Mouse (Mus musculus) heart, embryonic 16.5 days (tissue): ENCODE results near the gene Glra1. TPM values are rescaled to one million over a fixed set of nuclear protein-coding genes. Genes with fewer than 3 reads are reported as not detected.

Experiments
- ATAC-seq: fragments of 200-750 bp; cut with Nextera tagmentation; replicated peaks from 2 replicates; pipeline ENCODE4 v1.8.0; 2017; ENCODE audit warnings: moderate number of reproducible peaks; ENCODE audit not compliant: insufficient read depth, low FRiP score; ENCODE audit errors: extremely low read depth
- H3K27ac ChIP-seq: fragments of 300-500 bp; sonication (generic); 2 replicates; pipeline ENCODE4 v1.5.1; 2014; ENCODE audit warnings: mild to moderate bottlenecking, low read length, control low read depth, moderate library complexity
- H3K27me3 ChIP-seq: fragments of 300-500 bp; sonication (generic); 2 replicates; pipeline ENCODE4 v1.6.1; 2014; ENCODE audit warnings: low read length, mixed read lengths; ENCODE audit not compliant: control insufficient read depth, insufficient read depth
- H3K36me3 ChIP-seq: fragments of 300-500 bp; sonication (generic); 2 replicates; pipeline ENCODE4 v1.6.1; 2014; ENCODE audit not compliant: control insufficient read depth, insufficient read depth
- H3K4me1 ChIP-seq: fragments of 300-500 bp; sonication (generic); 2 replicates; pipeline ENCODE4 v1.6.1; 2014; ENCODE audit warnings: low read length, mixed read lengths; ENCODE audit not compliant: control insufficient read depth, insufficient read depth
- H3K4me2 ChIP-seq: fragments of 300-500 bp; sonication (generic); 2 replicates; pipeline ENCODE4 v1.6.1; 2014; ENCODE audit warnings: low read depth, mild to moderate bottlenecking, control low read depth, low read length
- H3K4me3 ChIP-seq: fragments of 300-500 bp; sonication (generic); 2 replicates; pipeline ENCODE4 v1.5.1; 2014; ENCODE audit warnings: mild to moderate bottlenecking, control low read depth, low read length
- H3K9ac ChIP-seq: fragments of 300-500 bp; sonication (generic); 2 replicates; pipeline ENCODE4 v1.6.1; 2014; ENCODE audit warnings: low read length, control low read depth
- H3K9me3 ChIP-seq: fragments of 300-500 bp; sonication (generic); replicated peaks from 2 replicates; pipeline ENCODE4 v1.6.1; 2016; ENCODE audit warnings: low read length; ENCODE audit not compliant: control insufficient read depth
- WGBS: fragments of 180-500 bp; shearing (Covaris S2); extraction: QIAGEN DNeasy Blood & Tissue Kit; methylation state at CpG from one replicate; pipeline ENCODE4 v1.1.7; 2014; 5-methylcytosine and 5-hydroxymethylcytosine counted together
- microRNA-seq: library from miRNA; unstranded; fragments of <30 nt; microRNA quantifications from one replicate; pipeline ENCODE4, GENCODE M21; 2017
- polyA plus RNA-seq: library from polyadenylated mRNA; unstranded; fragments of >200 nt; fragmentation: Nextera tagmentation; extraction: Ambion mirVana; gene quantifications from 2 replicates; pipeline ENCODE4 v1.2.1, GENCODE M21; 2015

The Glra1 gene
- polyA plus RNA-seq, 1 experiment from 2014 or later, result not detected

DNA sequence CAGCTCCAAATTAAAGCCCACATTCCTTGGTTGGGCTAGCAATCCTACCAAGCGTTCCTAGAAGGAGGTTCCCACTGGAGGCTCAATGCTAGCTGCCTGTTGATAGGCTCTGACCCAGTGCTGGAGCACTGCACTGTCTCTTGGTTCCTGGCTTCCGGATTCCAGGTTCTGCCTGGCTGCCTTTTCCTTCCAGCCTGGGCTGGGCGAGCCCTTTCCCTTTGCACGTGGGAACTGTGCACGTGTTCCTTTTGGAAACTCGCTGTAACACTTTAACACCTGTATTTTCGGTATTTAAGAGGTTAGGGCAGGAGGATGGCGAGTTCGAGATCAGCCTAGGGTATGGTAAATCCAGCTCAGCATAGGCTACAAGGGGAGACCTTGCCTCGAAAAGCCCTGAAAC lies 140.0 kb downstream of the Glra1 start:
- no peak for ATAC-seq
- Histone ChIP-seq H3K4me1 (peaks cover 21% of the 10 kb centered on the region), H3K9me3 (no peaks in the 10 kb centered on the region), H3K9ac (peak overlapping the region; percentile 82), H3K36me3 (no peaks in the 10 kb centered on the region; the same call in 1 of the 2 replicates), H3K27ac (peak overlapping the region; percentile 94), H3K27me3 (no peaks in the 10 kb centered on the region), H3K4me3 (peak overlapping the region; percentile 60; the same call in 1 of the 2 replicates), H3K4me2 (peak overlapping the region; percentile 72)
- 75% methylated on average over 10 of the region's 10 CpGs for WGBS

DNA sequence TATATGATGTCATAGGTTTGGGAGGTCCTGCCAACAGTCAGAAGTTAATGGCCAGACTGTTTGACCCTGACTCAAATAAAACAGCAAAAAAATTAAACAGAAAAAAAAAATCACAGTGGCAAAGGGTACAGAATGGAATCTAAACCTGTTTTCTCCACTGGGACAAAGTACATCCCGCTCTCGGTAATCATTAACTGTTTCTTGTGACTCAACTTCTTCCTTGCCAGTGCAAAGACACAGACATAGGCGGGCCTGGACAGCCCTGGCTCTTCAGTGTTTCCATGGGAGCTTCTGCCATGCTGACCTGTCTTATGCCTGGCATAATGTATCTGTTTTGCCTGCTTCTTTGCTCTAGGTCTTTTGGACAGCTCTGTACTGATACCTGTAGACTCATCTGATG lies 142.8 kb downstream of the Glra1 start:
- Histone ChIP-seq H3K27ac (no peak overlapping the region), H3K36me3 (no peaks in the 10 kb centered on the region), H3K4me2 (no peak overlapping the region), H3K27me3 (no peaks in the 10 kb centered on the region), H3K9ac (no peak overlapping the region), H3K9me3 (no peaks in the 10 kb centered on the region), H3K4me3 (no peak overlapping the region), H3K4me1 (peaks cover 10% of the 10 kb centered on the region)
- ATAC-seq, result no peak
- WGBS, result 78% methylated on average over 3 of the region's 3 CpGs

DNA sequence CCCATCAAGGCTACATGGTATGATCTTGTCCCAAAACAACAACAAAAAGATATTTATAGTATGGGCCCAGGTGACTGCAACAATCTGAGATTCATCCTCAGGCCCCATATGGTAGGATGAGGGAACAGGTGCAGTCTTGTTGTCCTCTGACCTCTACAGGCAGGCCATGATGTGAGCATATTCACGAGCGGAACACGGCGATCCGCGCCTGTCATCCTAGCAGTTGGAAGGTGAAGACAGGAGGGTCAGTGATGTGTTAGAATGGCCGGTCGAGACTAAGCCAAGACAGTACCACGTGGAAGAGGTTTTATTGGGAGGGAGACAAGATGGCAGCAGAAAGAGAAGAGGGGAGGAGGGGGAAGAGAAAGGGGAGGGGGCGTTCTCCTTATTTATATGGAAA lies 143.3 kb downstream of the Glra1 start:
- Histone ChIP-seq H3K9me3 (no peaks in the 10 kb centered on the region), H3K4me2 (no peak overlapping the region), H3K4me1 (peaks cover 15% of the 10 kb centered on the region), H3K27ac (no peak overlapping the region), H3K36me3 (no peaks in the 10 kb centered on the region), H3K9ac (no peak overlapping the region), H3K27me3 (no peaks in the 10 kb centered on the region), H3K4me3 (no peak overlapping the region)
- 79% methylated on average over 10 of the region's 10 CpGs for WGBS
- ATAC-seq, result no peak

Small RNAs within 50 kb of the gene (microRNA-seq; reads per million reads assigned to microRNA genes)
- not detected for gene Mir7652

Other genes with a start within 250 kb of the Glra1 start
- gene Sparc, start 185.0 kb downstream of the Glra1 start, polyA plus RNA-seq, result 1,876 and 1,966 TPM in 2 replicates
- gene Atox1, start 147.0 kb downstream of the Glra1 start, polyA plus RNA-seq, result 213 and 263 TPM in 2 replicates
- 104 and 106 TPM in 2 replicates for gene G3bp1, start 138.5 kb downstream of the Glra1 start, polyA plus RNA-seq